Mouse (Mus musculus): Measurements from ENCODE around the gene Pcyt1b.

Pcyt1b gene

DNA sequence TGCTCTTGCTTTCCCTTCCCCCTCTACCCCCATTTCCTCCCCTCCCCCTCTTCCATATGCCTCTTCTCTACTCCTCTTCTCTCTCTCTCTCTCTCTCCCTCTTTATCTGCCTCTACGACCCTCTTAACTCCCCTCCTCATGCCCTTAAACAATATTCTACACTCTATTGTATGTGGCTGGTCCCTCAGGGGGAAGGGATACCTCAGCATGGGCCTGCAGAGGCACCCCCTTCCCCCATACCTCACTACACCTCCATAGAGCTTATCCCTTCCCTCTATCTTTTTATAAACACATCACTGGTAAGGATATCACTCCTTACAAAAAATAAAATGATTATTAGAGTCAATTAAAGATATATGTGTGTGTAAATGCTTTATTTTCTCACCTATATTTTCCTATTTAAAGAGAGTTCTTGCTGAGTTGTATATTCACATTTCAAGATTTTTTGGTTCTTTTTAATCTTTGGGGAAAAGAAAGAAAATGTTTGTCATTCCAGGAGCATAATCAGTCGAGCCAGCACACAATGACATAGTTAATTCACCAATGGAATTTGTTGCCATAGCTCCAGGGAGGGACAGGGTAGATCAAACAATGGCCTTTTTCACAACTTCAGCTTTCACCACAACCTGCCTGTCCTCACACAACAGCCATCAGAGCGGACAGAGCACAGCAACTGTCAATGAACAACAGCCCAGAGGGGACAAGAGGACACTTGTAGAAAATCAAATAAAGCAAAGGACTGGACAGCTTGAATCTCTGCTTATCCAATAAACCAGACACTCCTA, at the start of gene Pcyt1b:
TSS of gene Pcyt1b (plus strand) at position 646 of the 785 bp plus-strand sequence.
- DNase-seq (ENCODE audit: low spot score), result no peak

GRCm38 (mm10) chrX:93630256-93630655, 24.4 kb upstream of the Pcyt1b start:
- no peak for DNase-seq (ENCODE audit: low spot score)

DNA sequence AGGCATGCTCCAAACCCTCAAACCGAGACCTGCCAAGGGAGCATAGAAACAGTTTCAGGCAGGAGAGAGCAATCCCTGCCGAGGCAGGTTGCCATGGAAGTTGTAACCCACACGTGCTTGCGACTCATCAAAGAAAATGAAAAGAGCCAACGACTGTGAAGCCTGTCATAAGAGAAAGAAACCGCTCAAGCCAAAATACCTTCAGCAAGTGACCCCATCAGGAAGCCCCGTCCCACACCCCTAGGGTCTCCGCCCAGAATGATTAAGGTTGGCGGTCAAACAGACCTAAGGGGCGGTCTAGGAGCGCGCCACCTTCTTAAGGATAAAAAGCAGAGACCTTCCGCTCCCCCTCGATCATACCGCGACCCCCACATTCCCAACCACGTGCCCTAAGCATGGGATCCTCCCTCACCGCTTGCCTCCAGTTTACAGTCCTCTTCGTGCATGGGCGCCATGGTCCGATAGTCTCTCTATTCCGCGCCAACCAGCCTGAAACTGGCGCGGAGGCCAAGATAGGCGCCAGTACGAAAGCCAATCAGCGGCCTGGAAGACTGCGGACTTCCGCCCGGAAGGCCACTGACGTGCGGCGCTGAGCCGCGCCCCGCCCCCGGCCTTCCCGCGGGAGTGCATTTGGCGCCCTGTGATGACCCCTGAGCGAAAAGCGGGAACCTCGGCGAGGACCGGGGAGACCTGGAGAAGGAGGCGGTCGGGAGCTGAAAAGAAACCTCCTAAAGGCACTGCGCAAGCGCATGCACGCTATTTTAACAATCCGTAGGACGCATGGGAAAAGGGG, 22.8 kb upstream of the Pcyt1b start, which contains the start of gene Pola1:
TSS of gene Pola1 (minus strand) at position 499 of the 793 bp plus-strand sequence.
- DNase-seq (ENCODE audit: low spot score), result peak; percentile 18

DNA sequence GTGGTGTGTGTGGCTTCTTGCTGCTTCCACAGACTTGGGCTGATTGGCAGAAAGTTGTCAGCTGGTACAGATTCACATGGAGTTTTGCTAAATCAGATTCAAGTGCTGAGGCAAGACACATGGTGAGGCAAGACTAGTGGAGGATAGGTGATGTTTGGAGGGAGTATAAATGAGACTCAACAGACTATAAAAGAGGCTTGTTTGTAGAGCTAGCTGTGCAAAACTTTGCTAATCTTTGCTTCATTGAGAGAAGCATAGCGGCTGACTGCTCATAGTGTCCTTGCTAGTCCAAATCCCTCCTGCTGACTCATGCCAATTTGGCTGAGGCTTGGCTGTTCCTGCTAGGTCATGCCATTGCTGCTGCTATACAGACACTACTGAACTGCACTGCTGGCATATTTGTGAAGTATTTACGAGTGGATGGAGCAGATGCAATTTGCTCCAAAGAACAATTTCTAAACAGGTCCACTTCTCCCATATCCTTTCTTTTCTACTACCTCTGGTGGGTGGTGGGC, 19.7 kb upstream of the Pcyt1b start:
- DNase-seq (ENCODE audit: low spot score), result no peak

DNA sequence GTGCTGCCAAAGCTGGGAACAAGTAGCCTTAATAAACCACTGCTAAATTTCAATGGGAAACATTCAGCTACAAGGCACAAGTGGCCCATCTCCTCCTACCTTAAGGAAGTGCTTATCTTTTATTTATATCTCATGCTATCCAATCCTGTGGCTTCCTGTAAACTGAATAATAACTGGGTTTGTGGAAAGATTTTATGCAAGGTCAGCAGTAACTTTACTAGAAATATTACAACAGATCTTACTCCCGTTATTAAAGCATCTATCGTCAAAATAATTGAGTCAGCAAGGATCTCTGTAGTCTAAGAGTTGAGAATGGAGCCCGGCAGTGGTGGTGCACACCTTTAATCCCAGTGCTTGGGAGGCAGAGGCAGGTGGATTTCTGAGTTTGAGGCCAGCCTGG, 11.1 kb upstream of the Pcyt1b start:
- no peak for DNase-seq (ENCODE audit: low spot score)

DNA sequence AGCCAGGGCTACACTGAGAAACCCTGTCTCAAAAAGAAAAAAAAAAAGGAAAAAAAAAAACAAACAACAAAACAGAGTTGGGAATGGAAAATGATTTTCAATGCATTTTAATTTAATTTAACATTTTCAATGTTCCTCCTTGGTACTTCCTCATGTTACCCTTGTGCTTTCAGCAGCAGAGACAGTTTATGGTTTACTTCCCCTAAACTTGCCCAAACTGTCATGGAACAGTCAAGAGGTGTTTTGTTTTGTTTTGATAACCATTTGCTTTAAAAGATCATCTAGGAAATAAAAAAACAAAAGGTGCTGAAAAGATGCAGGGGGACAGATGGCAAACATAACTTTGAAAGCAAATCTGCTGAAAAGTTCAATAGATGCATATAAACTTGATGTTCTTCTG, 10.6 kb upstream of the Pcyt1b start:
- no peak for DNase-seq (ENCODE audit: low spot score)

GRCm38 (mm10) chrX:93650738-93651137, 3.9 kb upstream of the Pcyt1b start:
- DNase-seq (ENCODE audit: low spot score), result no peak

GRCm38 (mm10) chrX:93655153-93655552, 490 bp downstream of the Pcyt1b start:
- DNase-seq (ENCODE audit: low spot score), result no peak

DNA sequence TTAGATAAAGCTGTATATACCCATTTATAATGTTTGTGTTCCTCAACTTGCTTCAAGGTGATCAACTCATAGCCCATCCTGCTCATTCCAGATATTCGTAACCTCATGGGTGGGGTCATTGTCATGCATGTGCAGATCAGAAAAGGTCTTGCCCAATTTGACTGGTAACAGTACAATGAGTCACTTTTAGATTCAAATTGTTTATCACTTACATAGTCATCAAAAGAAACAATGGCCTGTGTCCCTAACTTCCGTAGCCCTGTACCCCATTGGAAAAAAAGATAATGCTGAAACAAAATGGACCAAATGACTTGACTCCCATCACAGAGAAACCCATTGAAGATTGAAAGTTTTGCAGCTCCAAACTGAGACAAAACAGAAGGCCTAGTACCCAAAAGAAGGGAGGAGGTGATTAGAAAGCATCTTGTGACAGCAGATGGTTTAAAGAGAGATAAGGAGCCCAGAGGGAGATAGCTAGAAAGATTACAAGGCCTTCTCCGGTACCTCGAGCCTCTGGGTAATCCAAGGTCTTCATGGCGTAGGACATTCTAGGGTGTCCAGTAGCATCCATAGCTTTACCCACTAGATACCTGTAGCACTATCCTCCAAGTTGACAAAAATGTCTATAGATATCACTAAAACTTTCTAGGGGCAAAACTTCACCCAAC, 9.4 kb downstream of the Pcyt1b start:
- no peak for DNase-seq (ENCODE audit: low spot score)

GRCm38 (mm10) chrX:93664787-93665186, 10.1 kb downstream of the Pcyt1b start:
- no peak for DNase-seq (ENCODE audit: low spot score)

DNA sequence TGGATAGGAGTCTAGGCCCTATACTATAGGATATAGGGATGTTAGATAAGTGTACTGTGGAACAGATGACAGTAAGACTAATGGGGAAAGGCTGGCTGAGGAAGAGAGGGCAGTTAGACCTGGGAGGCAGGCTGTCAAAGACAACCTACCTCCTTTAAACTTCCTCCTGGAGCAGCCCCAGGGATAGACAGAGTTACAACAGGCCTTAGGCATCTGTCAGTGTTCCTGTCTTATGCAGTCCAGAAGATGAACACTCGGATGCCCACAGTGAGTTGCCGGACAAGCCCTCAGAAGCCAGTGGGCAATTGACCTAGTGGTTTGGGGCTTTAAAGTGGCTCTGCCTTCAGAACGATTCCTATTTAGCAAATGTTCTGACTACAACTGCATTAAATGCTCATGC, 19.8 kb downstream of the Pcyt1b start:
- no peak for DNase-seq (ENCODE audit: low spot score)

DNA sequence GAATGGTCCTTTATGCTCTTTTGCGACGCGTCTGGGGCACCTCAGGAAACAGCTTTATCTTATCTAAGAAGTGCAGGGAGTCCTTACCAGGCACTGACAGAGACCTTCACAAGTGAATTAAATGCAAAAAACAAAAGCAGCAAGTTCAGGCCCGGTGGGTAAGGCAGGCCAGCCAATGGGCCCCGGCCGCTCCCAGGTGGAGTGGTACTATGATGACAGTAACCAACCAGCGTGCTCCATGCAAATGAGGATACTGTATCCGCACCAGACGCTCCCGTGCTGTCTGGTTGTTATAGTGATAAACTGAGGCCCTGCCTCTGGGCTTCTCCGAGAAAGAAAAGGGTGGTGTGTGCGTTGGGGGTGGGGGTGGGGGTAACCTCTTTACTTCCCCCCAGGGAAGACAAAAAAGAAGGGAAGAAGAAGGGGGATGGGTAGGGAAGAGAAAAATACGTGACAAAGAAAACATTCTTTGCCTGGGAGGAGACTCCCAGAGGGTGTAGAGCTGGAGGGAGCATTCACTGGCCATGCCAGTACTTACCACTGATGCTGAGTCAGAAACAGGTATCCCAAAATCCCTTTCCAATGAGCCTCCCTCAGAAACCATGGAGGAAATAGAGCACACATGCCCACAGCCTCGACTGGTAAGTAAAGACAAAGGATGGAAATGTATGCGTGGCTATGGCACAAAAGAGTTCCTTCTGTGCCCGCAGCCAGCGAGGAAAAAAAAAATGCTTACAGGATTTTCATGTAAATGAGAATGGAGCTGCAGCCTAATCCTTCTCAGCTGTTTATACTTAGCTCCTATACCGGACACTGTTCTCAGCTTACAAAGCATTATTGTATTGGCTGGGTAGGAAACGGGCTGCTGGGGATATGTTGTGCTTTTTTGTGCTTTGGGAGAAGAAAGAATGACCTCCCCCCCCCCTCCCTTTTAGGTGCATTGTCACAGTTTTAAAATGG, 20.5 kb downstream of the Pcyt1b start:
- DNase-seq (ENCODE audit: low spot score), result no peak

DNA sequence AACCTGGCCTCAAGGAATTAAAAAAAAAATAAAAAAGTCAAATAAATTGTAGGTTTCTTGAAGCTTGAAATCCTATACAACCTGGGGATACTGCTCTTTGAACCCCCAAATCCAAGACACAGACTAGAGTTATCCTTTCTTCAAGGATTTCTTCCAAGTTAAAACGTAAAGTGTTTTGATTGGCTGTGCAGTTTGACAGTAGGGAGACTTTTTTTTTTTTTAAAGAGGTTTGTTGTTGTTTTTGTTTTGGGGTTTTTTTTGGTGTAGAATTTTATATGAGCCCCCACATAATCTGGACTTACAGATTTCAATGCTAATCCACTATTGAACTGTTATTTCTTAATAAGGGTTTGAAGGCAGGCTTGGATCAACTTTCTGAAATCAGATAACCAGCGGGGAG, 21.6 kb downstream of the Pcyt1b start:
- DNase-seq (ENCODE audit: low spot score), result no peak

- DNase-seq (ENCODE audit: low spot score), result no peak
Measured at GRCm38 (mm10) chrX:93689287-93689686, 34.6 kb downstream of the Pcyt1b start.

DNA sequence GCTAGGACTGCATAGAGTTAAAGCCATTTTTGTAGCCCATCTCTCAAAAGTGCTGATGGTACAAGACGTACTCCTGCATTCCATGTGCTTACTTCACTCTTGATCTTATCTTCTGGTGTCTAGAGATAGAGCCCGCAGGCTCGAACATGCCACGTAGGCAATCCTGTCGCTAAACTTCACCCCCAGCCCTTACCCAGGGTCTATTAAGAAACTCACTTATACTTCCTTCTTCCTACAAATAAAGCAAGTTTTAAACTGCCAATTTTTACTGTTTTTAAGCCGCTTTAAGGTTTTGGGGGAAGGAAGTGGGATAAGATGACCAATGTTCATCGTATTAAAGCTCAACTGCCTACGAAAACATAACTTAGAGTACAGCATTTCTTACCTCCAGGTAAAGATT, 36.0 kb downstream of the Pcyt1b start:
- DNase-seq (ENCODE audit: low spot score), result no peak

DNA sequence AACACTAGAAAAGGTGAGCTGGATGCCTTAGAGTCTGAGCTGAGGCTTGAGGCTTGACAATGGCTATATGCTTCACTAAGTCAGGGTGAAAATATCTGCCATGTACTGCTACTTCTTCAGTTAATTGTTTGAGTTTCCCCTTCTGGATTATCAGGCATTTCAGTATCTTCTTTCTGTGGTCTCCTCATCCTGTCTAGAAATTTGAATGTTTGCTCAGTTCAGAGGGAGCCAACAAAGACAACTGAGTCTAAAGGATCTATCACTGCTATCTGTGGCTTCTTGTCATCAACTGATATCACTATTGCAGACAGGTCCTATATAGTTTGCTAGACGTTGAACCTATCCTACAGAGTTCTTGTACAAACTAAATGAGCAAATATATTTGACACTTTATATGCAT, 42.9 kb downstream of the Pcyt1b start:
- no peak for DNase-seq (ENCODE audit: low spot score)

GRCm38 (mm10) chrX:93700528-93701225, 46.0 kb downstream of the Pcyt1b start:
- no peak for DNase-seq (ENCODE audit: low spot score)

GRCm38 (mm10) chrX:93712566-93712965, 57.9 kb downstream of the Pcyt1b start:
- no peak for DNase-seq (ENCODE audit: low spot score)

- DNase-seq (ENCODE audit: low spot score), result no peak
Measured at GRCm38 (mm10) chrX:93729529-93729928, 74.9 kb downstream of the Pcyt1b start.

GRCm38 (mm10) chrX:93730854-93731253, 76.2 kb downstream of the Pcyt1b start:
- DNase-seq (ENCODE audit: low spot score), result no peak

DNA sequence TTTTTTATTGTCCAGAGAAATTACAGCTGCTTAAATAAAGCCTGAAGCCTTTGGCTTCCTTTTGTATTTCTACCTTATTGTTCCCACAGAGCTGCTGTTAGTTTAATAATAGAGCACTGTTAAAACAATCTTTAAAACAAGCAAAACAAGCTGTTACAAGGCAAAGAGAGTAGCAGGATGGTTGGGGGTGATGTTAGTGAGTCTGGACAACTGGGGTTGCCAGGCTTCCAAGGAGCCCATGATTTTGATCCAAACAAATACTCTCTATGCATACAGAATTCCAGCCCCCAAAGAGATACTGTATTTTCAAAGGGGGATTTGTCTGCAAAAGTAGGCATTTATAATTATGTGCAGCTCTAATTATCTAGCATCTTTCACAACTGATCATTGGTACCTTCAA, 77.7 kb downstream of the Pcyt1b start:
- no peak for DNase-seq (ENCODE audit: low spot score)
